Mouse (Mus musculus) intestine, postnatal 0 days (tissue): Measurements from ENCODE around the gene Nfatc2. TPM values are rescaled to one million over a fixed set of nuclear protein-coding genes. Genes with fewer than 3 reads are reported as not detected.

Experiments
- ATAC-seq: fragments of 200-750 bp; cut with Nextera tagmentation; 2 replicates; pipeline ENCODE4 v1.8.0; 2017; ENCODE audit warnings: mild to moderate bottlenecking, moderate TSS enrichment, moderate library complexity
- H3K27ac ChIP-seq: fragments of 300-500 bp; sonication (generic); 2 replicates; pipeline ENCODE4 v1.5.1; 2014; ENCODE audit warnings: mild to moderate bottlenecking, low read depth, low read length, moderate library complexity
- H3K27me3 ChIP-seq: fragments of 300-500 bp; sonication (generic); replicated peaks from 2 replicates; pipeline ENCODE4 v1.6.1; 2014; ENCODE audit warnings: low read length, mixed read lengths; ENCODE audit not compliant: control insufficient read depth, insufficient read depth
- H3K36me3 ChIP-seq: fragments of 300-500 bp; sonication (generic); 2 replicates; pipeline ENCODE4 v1.6.1; 2014; ENCODE audit warnings: mild to moderate bottlenecking, moderate library complexity; ENCODE audit not compliant: control insufficient read depth, insufficient read depth
- H3K4me1 ChIP-seq: fragments of 300-500 bp; sonication (generic); replicated peaks from 2 replicates; pipeline ENCODE4 v1.6.1; 2014; ENCODE audit warnings: antibody characterized with exemption, low read length, mixed read lengths; ENCODE audit not compliant: control insufficient read depth, insufficient read depth
- H3K4me2 ChIP-seq: fragments of 300-500 bp; sonication (generic); replicated peaks from 2 replicates; pipeline ENCODE4 v1.6.1; 2014; ENCODE audit warnings: low read depth, mild to moderate bottlenecking, moderate library complexity
- H3K4me3 ChIP-seq: fragments of 300-500 bp; sonication (generic); 2 replicates; pipeline ENCODE4 v1.5.1; 2014; ENCODE audit warnings: low read depth, low read length
- H3K9ac ChIP-seq: fragments of 300-500 bp; sonication (generic); 2 replicates; pipeline ENCODE4 v1.6.1; 2014; ENCODE audit warnings: mild to moderate bottlenecking, low read depth, low read length
- H3K9me3 ChIP-seq: fragments of 300-500 bp; sonication (generic); 2 replicates; pipeline ENCODE4 v1.6.1; 2016; ENCODE audit warnings: mixed run types; ENCODE audit not compliant: control insufficient read depth
- CTCF ChIP-seq: sonication (generic); IDR thresholded peaks from 2 replicates; pipeline ENCODE4 v1.5.1; 2016; ENCODE audit warnings: low read depth, mild to moderate bottlenecking, control low read depth, antibody characterized with exemption, moderate library complexity
- WGBS: fragments of 180-500 bp; shearing (Covaris S2); extraction: QIAGEN DNeasy Blood & Tissue Kit; methylation state at CpG from one replicate; pipeline ENCODE4 v1.1.7; 2014; 5-methylcytosine and 5-hydroxymethylcytosine counted together
- polyA plus RNA-seq: library from polyadenylated mRNA; unstranded; fragments of >200 nt; fragmentation: Nextera tagmentation; extraction: Ambion mirVana; gene quantifications from 2 replicates; pipeline ENCODE4 v1.2.1, GENCODE M21; 2015

Gene Nfatc2
- polyA plus RNA-seq, 1 experiment from 2014 or later, result 1.5 TPM

GRCm38 (mm10) chr2:168488158-168488925, 113.1 kb downstream of the Nfatc2 start:
- Histone ChIP-seq H3K4me3 (no peak overlapping the region), H3K27me3 (no peaks in the 10 kb centered on the region), H3K4me2 (no peak overlapping the region), H3K9ac (no peak overlapping the region), H3K27ac (no peak overlapping the region), H3K36me3 (no peaks in the 10 kb centered on the region), H3K4me1 (no peaks in the 10 kb centered on the region), H3K9me3 (no peaks in the 10 kb centered on the region)
- no peak for TF ChIP-seq CTCF
- ATAC-seq, result no peak
- 71% methylated on average over 11 of the region's 11 CpGs for WGBS

- H3K27me3 ChIP-seq, result no peaks in the 10 kb centered on the region
- no peak overlapping the region for H3K27ac ChIP-seq
- WGBS, result 86% methylated on average over 14 of the region's 14 CpGs
- H3K4me1 ChIP-seq, result no peaks in the 10 kb centered on the region
- no peak for ATAC-seq
- no peak for TF ChIP-seq CTCF
- H3K36me3 ChIP-seq, result no peaks in the 10 kb centered on the region
- no peak overlapping the region for H3K9ac ChIP-seq
- H3K4me3 ChIP-seq, result no peak overlapping the region
- no peaks in the 10 kb centered on the region for H3K9me3 ChIP-seq
- H3K4me2 ChIP-seq, result no peak overlapping the region
Observed at GRCm38 (mm10) chr2:168481121-168481520, 120.3 kb downstream of the Nfatc2 start.

DNA sequence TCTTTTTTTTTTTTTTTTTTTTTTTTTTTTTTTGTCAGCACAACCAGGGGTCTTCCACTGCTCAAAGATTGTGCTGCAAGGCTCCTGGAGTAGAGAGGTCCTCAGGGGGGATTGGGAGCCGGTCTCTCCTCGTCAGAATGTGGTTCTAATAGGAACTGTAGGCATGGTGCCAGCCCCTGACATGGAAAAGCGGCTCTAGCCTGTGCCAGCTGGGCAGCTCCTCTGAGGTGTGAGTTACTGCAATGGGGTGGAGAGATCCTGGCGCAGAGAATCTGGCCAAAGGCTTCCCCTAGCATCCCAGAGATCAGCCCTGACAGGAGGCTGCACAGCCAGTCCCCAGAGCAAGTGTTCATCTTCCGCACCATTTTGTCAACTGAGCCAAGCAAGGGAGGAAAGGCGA, 120.8 kb downstream of the Nfatc2 start:
- Histone ChIP-seq H3K4me1 (no peaks in the 10 kb centered on the region), H3K9ac (no peak overlapping the region), H3K27ac (no peak overlapping the region), H3K4me2 (no peak overlapping the region), H3K36me3 (no peaks in the 10 kb centered on the region), H3K4me3 (no peak overlapping the region), H3K9me3 (no peaks in the 10 kb centered on the region), H3K27me3 (no peaks in the 10 kb centered on the region)
- no peak for ATAC-seq
- 85% methylated on average over 6 of the region's 6 CpGs for WGBS
- TF ChIP-seq CTCF, result no peak

GRCm38 (mm10) chr2:168479930-168480329, 121.5 kb downstream of the Nfatc2 start:
- H3K9me3 ChIP-seq, result no peaks in the 10 kb centered on the region
- H3K9ac ChIP-seq, result no peak overlapping the region
- H3K27ac ChIP-seq, result no peak overlapping the region
- no peaks in the 10 kb centered on the region for H3K4me1 ChIP-seq
- H3K36me3 ChIP-seq, result no peaks in the 10 kb centered on the region
- no peak for ATAC-seq
- no peaks in the 10 kb centered on the region for H3K27me3 ChIP-seq
- no peak overlapping the region for H3K4me2 ChIP-seq
- WGBS, result 85% methylated on average over 15 of the region's 15 CpGs
- no peak for TF ChIP-seq CTCF
- no peak overlapping the region for H3K4me3 ChIP-seq

- no peak for ATAC-seq
- Histone ChIP-seq H3K27ac (no peak overlapping the region), H3K9ac (no peak overlapping the region), H3K36me3 (no peaks in the 10 kb centered on the region), H3K27me3 (no peaks in the 10 kb centered on the region), H3K4me3 (no peak overlapping the region), H3K9me3 (no peaks in the 10 kb centered on the region), H3K4me2 (no peak overlapping the region), H3K4me1 (no peaks in the 10 kb centered on the region)
- 54% methylated on average over 7 of the region's 7 CpGs for WGBS
- TF ChIP-seq CTCF, result no peak
Observed at GRCm38 (mm10) chr2:168478431-168478830, 123.0 kb downstream of the Nfatc2 start.

GRCm38 (mm10) chr2:168473496-168473895, 128.0 kb downstream of the Nfatc2 start:
- H3K4me1 ChIP-seq, result no peaks in the 10 kb centered on the region
- H3K9ac ChIP-seq, result no peak overlapping the region
- H3K9me3 ChIP-seq, result no peaks in the 10 kb centered on the region

More at GRCm38 (mm10) chr2:168473496-168473895, 128.0 kb downstream of the Nfatc2 start:
- 66% methylated on average over 9 of the region's 9 CpGs for WGBS
- Histone ChIP-seq H3K27ac (no peak overlapping the region), H3K36me3 (no peaks in the 10 kb centered on the region), H3K4me3 (no peak overlapping the region), H3K27me3 (no peaks in the 10 kb centered on the region), H3K4me2 (peak overlapping the region; percentile 67; the same call in 1 of the 2 replicates)
- peak; percentile 7; the same call in 1 of the 2 replicates for ATAC-seq
- TF ChIP-seq CTCF, result no peak
